Mouse (Mus musculus) CD8-positive naive resting alpha-beta T cell, adult 57 days (primary cell): Measurements from ENCODE around the gene Yeats4. TPM values are rescaled to one million over a fixed set of nuclear protein-coding genes. Genes with fewer than 3 reads are reported as not detected.

Experiments used
- total RNA-seq: library from RNA; stranded (reverse); gene quantifications from one replicate; pipeline ENCODE4 v1.2.4, GENCODE M21; 2023

Gene Yeats4
- 98.7 TPM for total RNA-seq

DNA sequence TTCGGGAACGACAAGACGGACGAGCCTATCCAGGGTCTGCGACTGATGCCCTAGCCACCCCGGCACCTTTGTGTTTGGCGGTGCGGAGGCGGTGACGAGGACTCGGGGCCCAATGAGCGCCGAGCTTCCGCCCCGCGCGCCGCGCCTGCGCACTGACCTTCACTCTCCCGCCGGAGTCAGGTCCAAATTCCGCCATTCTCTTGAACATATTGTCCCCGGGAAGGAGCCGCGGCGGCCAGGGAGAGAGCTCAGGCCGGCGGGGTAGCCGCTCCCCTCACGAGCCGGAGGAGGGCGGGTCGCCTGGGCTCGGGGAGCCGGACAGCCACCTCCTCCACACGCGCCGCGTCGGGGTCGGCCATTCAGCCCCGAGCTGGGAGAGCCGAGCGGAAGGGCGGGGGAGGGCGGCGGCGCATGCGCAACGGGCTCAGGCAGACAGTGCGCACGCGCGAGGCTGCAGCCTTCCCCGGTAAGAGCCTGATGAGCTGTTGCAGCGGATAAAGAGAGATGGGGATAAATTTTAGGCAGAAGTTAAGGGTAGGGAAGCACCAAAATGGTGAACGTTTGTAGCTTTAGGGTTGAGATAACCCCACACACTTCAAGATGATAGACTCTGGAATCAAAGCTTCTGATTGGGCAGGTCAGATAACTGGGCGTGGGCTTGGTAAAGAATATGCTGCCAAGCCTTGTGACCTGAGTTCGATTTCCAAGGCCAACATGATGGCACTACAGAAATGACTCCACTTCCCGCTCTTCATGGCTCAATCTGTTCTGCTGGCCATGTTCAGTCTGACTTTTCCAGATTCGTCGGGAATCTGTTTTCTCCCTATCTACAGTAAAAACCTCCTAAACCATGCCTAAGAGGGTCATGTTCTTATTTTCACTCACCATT, at the start of gene Yeats4:
TSS of gene Yeats4 (minus strand) at position 406 of the 889 bp plus-strand sequence.

GRCm38 (mm10) chr10:117238603-117239002, 14.3 kb upstream of the Yeats4 start, which contains the start of gene 9530003J23Rik:
Gene 9530003J23Rik (minus strand): TSS chr10:117238703.

Other genes with a start within 250 kb of the Yeats4 start
- gene Best3, start 238.2 kb downstream of the Yeats4 start, total RNA-seq = not detected
- not detected for gene Lrrc10, start 179.2 kb downstream of the Yeats4 start, total RNA-seq
- gene Cct2, start 160.7 kb downstream of the Yeats4 start, total RNA-seq = 249 TPM
- 26.1 TPM for gene Frs2, start 76.0 kb downstream of the Yeats4 start, total RNA-seq
- not detected for gene 9530003J23Rik, start 14.2 kb upstream of the Yeats4 start, total RNA-seq
- gene Lyz2, start 57.8 kb upstream of the Yeats4 start, total RNA-seq = 48.6 TPM
- 7.5 TPM for gene Lyz1, start 68.4 kb upstream of the Yeats4 start, total RNA-seq
- 93.1 TPM for gene Cpsf6, start 155.5 kb upstream of the Yeats4 start, total RNA-seq